Mouse (Mus musculus): ENCODE measurements around the gene Lnx2. TPM values are rescaled to one million over a fixed set of nuclear protein-coding genes. Genes with fewer than 3 reads are reported as not detected.

Gene Lnx2
- polyA plus RNA-seq, 1 experiment from 2014 or later = 14.4 TPM

- peaks cover 18% of the 10 kb centered on the region for H3K4me1 ChIP-seq (ENCODE audit: control insufficient read depth, insufficient read depth, low read length)
- no peak overlapping the region for H3K9ac ChIP-seq (ENCODE audit: low read depth, low read length)
- no peak overlapping the region for H3K4me3 ChIP-seq (ENCODE audit: low read length)
- H3K9me3 ChIP-seq (ENCODE audit: control insufficient read depth, low read length) = no peaks in the 10 kb centered on the region
- ATAC-seq (ENCODE audit: low FRiP score, low TSS enrichment) = no peak
- H3K4me2 ChIP-seq (replicated peaks; ENCODE audit: low read depth, low read length) = peak overlapping the region; percentile 15
- H3K27ac ChIP-seq (ENCODE audit: low read depth, low read length) = no peak overlapping the region
- no peaks in the 10 kb centered on the region for H3K36me3 ChIP-seq (ENCODE audit: control insufficient read depth, insufficient read depth, low read length)
- WGBS = 43% methylated on average over 13 of the region's 13 CpGs
- H3K27me3 ChIP-seq (ENCODE audit: control insufficient read depth, insufficient read depth, low read length) = no peaks in the 10 kb centered on the region
These were observed 25.4 kb downstream of the Lnx2 start for GRCm38 (mm10) chr5:147050816-147051499.

- ATAC-seq (ENCODE audit: low FRiP score, low TSS enrichment) = no peak
- Histone ChIP-seq H3K4me1 (ENCODE audit: control insufficient read depth, insufficient read depth, low read length) (peaks cover 18% of the 10 kb centered on the region), H3K9me3 (ENCODE audit: control insufficient read depth, low read length) (no peaks in the 10 kb centered on the region), H3K4me2 (replicated peaks; ENCODE audit: low read depth, low read length) (no peak overlapping the region), H3K9ac (ENCODE audit: low read depth, low read length) (no peak overlapping the region), H3K27me3 (ENCODE audit: control insufficient read depth, insufficient read depth, low read length) (no peaks in the 10 kb centered on the region), H3K36me3 (ENCODE audit: control insufficient read depth, insufficient read depth, low read length) (no peaks in the 10 kb centered on the region), H3K4me3 (ENCODE audit: low read length) (no peak overlapping the region), H3K27ac (ENCODE audit: low read depth, low read length) (no peak overlapping the region)
- WGBS = 32% methylated on average over 19 of the region's 19 CpGs
These were observed 26.7 kb downstream of the Lnx2 start for GRCm38 (mm10) chr5:147049544-147050209.

- Histone ChIP-seq H3K4me2 (replicated peaks; ENCODE audit: low read depth, low read length) (no peak overlapping the region), H3K36me3 (ENCODE audit: control insufficient read depth, insufficient read depth, low read length) (peaks cover 7% of the 10 kb centered on the region; the same call in 1 of the 2 replicates), H3K27me3 (ENCODE audit: control insufficient read depth, insufficient read depth, low read length) (no peaks in the 10 kb centered on the region), H3K4me1 (ENCODE audit: control insufficient read depth, insufficient read depth, low read length) (peaks cover 12% of the 10 kb centered on the region), H3K9ac (ENCODE audit: low read depth, low read length) (no peak overlapping the region), H3K4me3 (ENCODE audit: low read length) (no peak overlapping the region), H3K27ac (ENCODE audit: low read depth, low read length) (no peak overlapping the region), H3K9me3 (ENCODE audit: control insufficient read depth, low read length) (no peaks in the 10 kb centered on the region)
- WGBS = 53% methylated on average over 11 of the region's 11 CpGs
- no peak for ATAC-seq (ENCODE audit: low FRiP score, low TSS enrichment)
These were observed 30.5 kb downstream of the Lnx2 start for GRCm38 (mm10) chr5:147045929-147046328.

GRCm38 (mm10) chr5:147045311-147045710, 31.1 kb downstream of the Lnx2 start:
- no peak overlapping the region for H3K4me2 ChIP-seq (replicated peaks; ENCODE audit: low read depth, low read length)
- H3K4me3 ChIP-seq (ENCODE audit: low read length) = no peak overlapping the region
- peaks cover 9% of the 10 kb centered on the region for H3K4me1 ChIP-seq (ENCODE audit: control insufficient read depth, insufficient read depth, low read length)
- ATAC-seq (ENCODE audit: low FRiP score, low TSS enrichment) = no peak
- 70% methylated on average over 10 of the region's 11 CpGs for WGBS
- no peak overlapping the region for H3K9ac ChIP-seq (ENCODE audit: low read depth, low read length)
- H3K27me3 ChIP-seq (ENCODE audit: control insufficient read depth, insufficient read depth, low read length) = no peaks in the 10 kb centered on the region
- H3K9me3 ChIP-seq (ENCODE audit: control insufficient read depth, low read length) = no peaks in the 10 kb centered on the region
- no peak overlapping the region for H3K27ac ChIP-seq (ENCODE audit: low read depth, low read length)
- H3K36me3 ChIP-seq (ENCODE audit: control insufficient read depth, insufficient read depth, low read length) = peaks cover 7% of the 10 kb centered on the region; the same call in 1 of the 2 replicates

- Histone ChIP-seq H3K9me3 (ENCODE audit: control insufficient read depth, low read length) (no peaks in the 10 kb centered on the region), H3K4me2 (replicated peaks; ENCODE audit: low read depth, low read length) (no peak overlapping the region; the same call in 1 of the 2 replicates), H3K27me3 (ENCODE audit: control insufficient read depth, insufficient read depth, low read length) (no peaks in the 10 kb centered on the region), H3K9ac (ENCODE audit: low read depth, low read length) (no peak overlapping the region), H3K36me3 (ENCODE audit: control insufficient read depth, insufficient read depth, low read length) (peaks cover 7% of the 10 kb centered on the region; the same call in 1 of the 2 replicates), H3K27ac (ENCODE audit: low read depth, low read length) (0 out of 2 replicates have a peak overlapping the region, but pooled peaks have one; percentile 14), H3K4me3 (ENCODE audit: low read length) (no peak overlapping the region), H3K4me1 (ENCODE audit: control insufficient read depth, insufficient read depth, low read length) (peaks cover 11% of the 10 kb centered on the region)
- WGBS = 34% methylated on average over 15 of the region's 15 CpGs
- peak; percentile 82 for ATAC-seq (ENCODE audit: low FRiP score, low TSS enrichment)
These were observed 33.0 kb downstream of the Lnx2 start for GRCm38 (mm10) chr5:147043240-147043844.

GRCm38 (mm10) chr5:147041965-147042937, 34.1 kb downstream of the Lnx2 start:
- Histone ChIP-seq H3K4me1 (ENCODE audit: control insufficient read depth, insufficient read depth, low read length) (peaks cover 17% of the 10 kb centered on the region), H3K36me3 (ENCODE audit: control insufficient read depth, insufficient read depth, low read length) (peaks cover 7% of the 10 kb centered on the region; the same call in 1 of the 2 replicates)
- ATAC-seq (ENCODE audit: low FRiP score, low TSS enrichment) = no peak

GRCm38 (mm10) chr5:147039394-147039793, 37.0 kb downstream of the Lnx2 start:
- H3K4me3 ChIP-seq (ENCODE audit: low read length) = no peak overlapping the region
- H3K9ac ChIP-seq (ENCODE audit: low read depth, low read length) = no peak overlapping the region
- 82% methylated on average over 5 of the region's 5 CpGs for WGBS
- peaks cover 20% of the 10 kb centered on the region for H3K4me1 ChIP-seq (ENCODE audit: control insufficient read depth, insufficient read depth, low read length)
- no peak overlapping the region for H3K27ac ChIP-seq (ENCODE audit: low read depth, low read length)
- no peak for ATAC-seq (ENCODE audit: low FRiP score, low TSS enrichment)
- no peaks in the 10 kb centered on the region for H3K9me3 ChIP-seq (ENCODE audit: control insufficient read depth, low read length)
- peaks cover 7% of the 10 kb centered on the region; the same call in 1 of the 2 replicates for H3K36me3 ChIP-seq (ENCODE audit: control insufficient read depth, insufficient read depth, low read length)
- no peaks in the 10 kb centered on the region for H3K27me3 ChIP-seq (ENCODE audit: control insufficient read depth, insufficient read depth, low read length)
- no peak overlapping the region for H3K4me2 ChIP-seq (replicated peaks; ENCODE audit: low read depth, low read length)

More at GRCm38 (mm10) chr5:147041965-147042937, 34.1 kb downstream of the Lnx2 start:
- Histone ChIP-seq H3K27me3 (ENCODE audit: control insufficient read depth, insufficient read depth, low read length) (no peaks in the 10 kb centered on the region), H3K9me3 (ENCODE audit: control insufficient read depth, low read length) (no peaks in the 10 kb centered on the region), H3K4me2 (replicated peaks; ENCODE audit: low read depth, low read length) (no peak overlapping the region), H3K4me3 (ENCODE audit: low read length) (no peak overlapping the region), H3K27ac (ENCODE audit: low read depth, low read length) (no peak overlapping the region), H3K9ac (ENCODE audit: low read depth, low read length) (no peak overlapping the region)
- WGBS = 59% methylated on average over 40 of the region's 40 CpGs

GRCm38 (mm10) chr5:147037601-147038000, 38.8 kb downstream of the Lnx2 start:
- 44% methylated on average over 3 of the region's 3 CpGs for WGBS
- Histone ChIP-seq H3K4me3 (ENCODE audit: low read length) (no peak overlapping the region), H3K4me1 (ENCODE audit: control insufficient read depth, insufficient read depth, low read length) (peaks cover 20% of the 10 kb centered on the region), H3K9me3 (ENCODE audit: control insufficient read depth, low read length) (no peaks in the 10 kb centered on the region), H3K4me2 (replicated peaks; ENCODE audit: low read depth, low read length) (no peak overlapping the region), H3K36me3 (ENCODE audit: control insufficient read depth, insufficient read depth, low read length) (peaks cover 7% of the 10 kb centered on the region; the same call in 1 of the 2 replicates), H3K27me3 (ENCODE audit: control insufficient read depth, insufficient read depth, low read length) (no peaks in the 10 kb centered on the region), H3K9ac (ENCODE audit: low read depth, low read length) (no peak overlapping the region), H3K27ac (ENCODE audit: low read depth, low read length) (no peak overlapping the region)
- ATAC-seq (ENCODE audit: low FRiP score, low TSS enrichment) = no peak

All from kidney, embryonic 14.5 days (tissue).